Mouse (Mus musculus) left cerebral cortex, adult 2 months (tissue): ENCODE measurements around the gene Gaa. TPM values are rescaled to one million over a fixed set of nuclear protein-coding genes. Genes with fewer than 3 reads are reported as not detected.
A peak's percentile ranks its signal among the peaks of the same experiment; 100 is the strongest.
"Not testable (repeated sequence)": the region's sequence is repeated elsewhere in the genome, so short reads cannot be mapped to it uniquely, and the experiment has no call there.

Source experiments
- DNase-seq, 2 experiments: peaks; one replicate each; pipeline ENCODE4 v3.0.0; 2021 to 2022; ENCODE audit warnings: low spot score in 2 of 2, mixed read lengths in 1 of 2; ENCODE audit errors: extremely low spot score in 1 of 2
- H3K27ac ChIP-seq: fragments of 200-600 bp; 2 replicates; pipeline ENCODE4 v1.8.1; 2022
- H3K4me3 ChIP-seq: fragments of 200-600 bp; 2 replicates; pipeline ENCODE4 v1.8.1; 2022
- CTCF ChIP-seq: fragments of 200-600 bp; IDR thresholded peaks from 2 replicates; pipeline ENCODE4 v1.8.1; 2022; ENCODE audit warnings: antibody characterized with exemption, mild to moderate bottlenecking, moderate library complexity
- intact Hi-C: fragments of 180-260 bp; cut with DNase I; formaldehyde crosslinking; loops from one replicate; pipeline ENCODE4 v1.15.1; 2025
- total RNA-seq, 2 experiments: library from RNA; stranded (reverse); gene quantifications; 2 replicates each; pipeline ENCODE4 v1.2.3; 2021

Gene Gaa
- total RNA-seq, 2 experiments from 2014 or later, result 241 to 268 TPM

DNA sequence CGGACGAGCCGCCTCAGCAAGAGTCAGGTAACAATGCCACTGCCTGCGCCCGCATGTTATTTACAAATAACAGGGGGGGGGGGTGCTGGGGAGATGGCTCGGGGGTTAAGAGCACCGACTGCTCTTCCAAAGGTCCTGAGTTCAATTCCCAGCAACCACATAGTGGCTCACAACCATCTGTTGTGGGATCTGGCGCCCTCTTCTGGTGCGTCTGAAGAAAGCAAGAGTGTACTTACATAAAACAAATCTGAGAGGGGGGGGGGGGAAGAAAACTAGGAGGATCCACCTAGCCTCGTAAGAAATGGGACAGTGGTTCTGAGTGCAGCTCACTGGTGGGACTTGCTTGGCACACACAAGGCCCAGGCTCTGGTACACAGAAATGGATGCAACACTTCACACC is 32.9 kb upstream of the Gaa start:
- H3K4me3 ChIP-seq, result no peak overlapping the region
- no peak overlapping the region for H3K27ac ChIP-seq
- DNase-seq, result no peak
- TF ChIP-seq CTCF, result peak; percentile 8; the same call in 1 of the 2 replicates
- intact Hi-C loops, result no loop called here

DNA sequence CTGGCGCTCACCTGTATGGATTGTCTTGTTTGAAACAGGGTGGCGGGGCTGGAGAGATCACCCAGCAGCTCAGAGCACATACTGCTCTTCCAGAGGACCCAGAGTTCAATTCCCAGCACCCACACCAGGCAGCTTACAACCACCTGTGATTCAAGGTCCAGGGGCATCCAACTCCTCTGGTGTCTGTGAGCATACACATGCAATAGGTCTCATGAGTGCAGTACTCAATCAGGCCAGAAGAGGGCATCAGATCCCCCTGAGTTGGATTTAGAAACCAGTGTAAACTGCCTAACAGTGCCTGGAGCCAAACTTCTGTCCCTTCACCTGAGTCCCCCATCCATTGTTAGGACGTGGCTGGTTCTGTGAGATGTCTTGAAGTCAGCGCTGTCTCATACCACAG is 32.1 kb upstream of the Gaa start:
- peak; percentile 57 for TF ChIP-seq CTCF
- peak in 1 of 2 experiments; percentile 30 for DNase-seq
- intact Hi-C loops, result no loop called here
- Histone ChIP-seq H3K4me3 (no peak overlapping the region), H3K27ac (no peak overlapping the region)

DNA sequence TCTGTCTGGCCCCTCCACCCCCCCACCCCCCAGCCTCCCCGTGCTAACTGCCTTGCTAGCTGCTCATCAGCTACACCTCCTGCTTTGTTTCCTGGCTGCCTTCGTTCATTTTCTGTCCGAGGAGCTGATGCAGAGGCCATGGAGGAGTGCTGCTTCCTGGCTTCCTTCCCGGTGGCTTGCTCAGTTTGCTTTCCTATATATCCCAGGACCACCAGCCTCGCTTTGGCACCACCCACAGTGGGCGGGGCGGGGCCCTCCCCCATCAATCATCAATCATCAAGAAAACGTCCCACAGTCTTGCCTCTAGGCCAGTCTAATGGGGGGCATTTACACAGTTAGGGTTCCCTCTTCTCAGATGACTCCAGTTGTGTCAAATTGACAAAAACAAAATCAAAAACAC is 31.3 kb upstream of the Gaa start:
- Histone ChIP-seq H3K4me3 (no peak overlapping the region), H3K27ac (no peak overlapping the region)
- no peak for TF ChIP-seq CTCF
- no peak for DNase-seq
- intact Hi-C loops, result no loop called here

DNA sequence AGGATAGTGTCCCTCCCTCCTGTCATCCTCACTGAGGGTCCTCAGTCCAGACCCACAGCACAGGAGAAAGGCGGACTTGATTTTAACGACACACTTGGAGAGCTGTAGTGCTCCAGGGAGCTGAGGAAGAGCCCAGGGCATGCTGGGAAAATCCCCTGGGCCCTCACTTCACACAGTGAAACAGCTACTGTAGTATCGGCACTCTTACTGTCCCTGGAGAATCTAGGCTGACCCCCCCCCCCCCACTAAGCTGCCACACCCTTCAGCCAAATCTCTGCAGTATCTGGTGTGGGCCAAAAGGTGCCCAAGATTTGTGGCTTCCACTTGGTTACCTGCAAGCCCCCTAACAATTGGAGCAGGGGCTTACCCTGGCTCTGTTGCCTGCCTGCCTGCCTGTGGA is 30.7 kb upstream of the Gaa start:
- no peak for DNase-seq
- TF ChIP-seq CTCF, result no peak
- intact Hi-C loops, result no loop called here
- Histone ChIP-seq H3K27ac (no peak overlapping the region), H3K4me3 (no peak overlapping the region)

DNA sequence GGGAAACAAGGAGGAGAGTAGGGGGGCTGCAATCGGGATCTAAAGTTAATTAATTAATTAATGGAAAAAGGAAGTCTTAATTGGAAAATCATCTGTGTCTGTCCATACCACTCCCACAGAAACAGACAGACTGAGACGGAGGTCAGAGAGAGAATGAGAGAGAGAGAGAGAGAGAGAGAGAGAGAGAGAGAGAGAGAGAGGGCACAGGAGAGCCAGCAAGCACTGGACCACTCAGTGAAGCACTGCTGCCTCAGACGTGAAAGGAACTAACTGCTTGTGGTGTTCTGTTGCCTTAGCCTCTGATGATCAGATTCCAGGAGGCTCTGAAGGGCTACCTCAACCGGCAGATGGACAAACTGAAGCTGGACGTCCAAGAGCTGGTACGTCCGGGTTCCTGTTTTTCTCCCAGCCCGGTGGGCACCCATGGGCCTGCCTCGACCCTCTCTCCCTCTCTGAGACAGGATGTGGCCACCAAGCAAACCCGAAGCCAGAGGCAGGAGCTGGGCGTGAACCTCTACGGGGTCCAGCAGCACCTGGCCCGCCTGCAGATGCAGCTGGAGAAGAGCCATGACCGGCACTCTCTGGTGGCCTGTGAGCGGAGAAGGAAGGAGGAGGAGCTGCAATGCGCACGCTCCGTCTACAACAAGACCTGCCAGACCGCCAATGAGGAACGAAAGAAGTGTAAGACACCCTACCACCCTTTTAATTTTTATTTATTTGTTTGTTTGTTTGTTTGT is 30.0 kb upstream of the Gaa start:
- no peak for DNase-seq
- no peak overlapping the region for H3K27ac ChIP-seq
- intact Hi-C loops, result no loop called here
- no peak for TF ChIP-seq CTCF
- H3K4me3 ChIP-seq, result peak overlapping the region; percentile 17

DNA sequence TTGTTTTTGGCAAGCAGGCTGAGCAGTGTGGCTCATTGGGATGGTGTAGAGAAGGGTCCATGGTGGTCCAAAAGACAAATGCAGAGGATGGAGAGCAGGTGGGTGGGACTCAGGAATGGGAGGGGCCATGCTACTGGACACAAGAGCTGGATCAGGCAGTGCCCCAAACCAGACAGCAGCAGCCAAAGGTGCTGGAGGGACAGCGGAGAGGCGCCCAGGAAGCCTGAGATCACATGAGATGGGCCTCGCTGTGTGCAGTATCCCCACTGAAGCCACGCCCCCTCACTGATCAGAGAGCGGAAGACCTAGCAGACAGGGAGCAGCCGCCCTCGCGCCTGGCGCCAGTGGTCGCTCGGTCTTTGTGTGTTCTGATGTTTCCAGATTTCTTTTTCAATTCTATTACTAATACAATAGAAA is 29.4 kb upstream of the Gaa start:
- Histone ChIP-seq H3K27ac (no peak overlapping the region), H3K4me3 (peak overlapping the region; percentile 17)
- no peak for TF ChIP-seq CTCF
- DNase-seq, result no peak
- intact Hi-C loops, result no loop called here

DNA sequence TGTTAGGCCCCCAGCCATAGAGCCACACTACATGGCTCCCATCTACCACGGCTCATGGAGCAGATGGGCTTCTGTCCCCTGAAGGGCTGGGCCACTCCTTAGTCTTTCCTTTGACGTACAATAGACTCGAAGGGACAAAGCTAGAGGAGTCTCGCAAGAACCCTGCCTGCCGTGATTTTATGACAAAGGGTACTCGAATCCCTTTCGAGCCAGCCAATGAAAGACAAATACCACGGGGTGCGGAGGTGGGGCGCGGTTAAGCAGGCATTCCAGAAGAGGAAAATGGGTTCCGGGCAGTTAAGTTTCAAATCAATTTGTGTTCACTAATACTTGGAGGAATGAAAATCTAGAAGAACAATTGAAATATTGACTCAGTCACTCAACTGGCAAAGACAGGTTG is 28.2 kb upstream of the Gaa start:
- no peak overlapping the region for H3K27ac ChIP-seq
- no peak overlapping the region for H3K4me3 ChIP-seq
- DNase-seq, result no peak
- TF ChIP-seq CTCF, result no peak
- intact Hi-C loops, result no loop called here

DNA sequence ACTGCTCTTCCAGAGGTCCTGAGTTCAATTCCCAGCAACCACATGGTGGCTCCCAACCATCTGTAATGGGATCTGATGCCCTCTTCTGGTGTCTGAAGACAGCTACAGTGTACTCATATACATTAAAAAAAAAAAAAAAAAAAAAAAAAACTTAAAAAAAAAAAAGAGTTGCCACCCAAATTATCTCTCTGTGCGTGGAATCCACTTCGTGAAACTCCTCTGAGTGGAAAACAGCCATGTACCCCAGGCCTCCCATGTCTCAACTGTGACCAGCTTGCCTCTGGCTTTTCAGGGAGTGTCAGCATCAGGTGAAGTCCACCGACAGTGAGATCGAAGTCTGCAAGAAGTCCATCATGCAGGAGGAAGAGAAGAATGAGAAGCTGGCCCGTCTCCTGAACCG is 22.1 kb upstream of the Gaa start:
- H3K4me3 ChIP-seq, DNase-seq, intact Hi-C loops: not testable (repeated sequence)

DNA sequence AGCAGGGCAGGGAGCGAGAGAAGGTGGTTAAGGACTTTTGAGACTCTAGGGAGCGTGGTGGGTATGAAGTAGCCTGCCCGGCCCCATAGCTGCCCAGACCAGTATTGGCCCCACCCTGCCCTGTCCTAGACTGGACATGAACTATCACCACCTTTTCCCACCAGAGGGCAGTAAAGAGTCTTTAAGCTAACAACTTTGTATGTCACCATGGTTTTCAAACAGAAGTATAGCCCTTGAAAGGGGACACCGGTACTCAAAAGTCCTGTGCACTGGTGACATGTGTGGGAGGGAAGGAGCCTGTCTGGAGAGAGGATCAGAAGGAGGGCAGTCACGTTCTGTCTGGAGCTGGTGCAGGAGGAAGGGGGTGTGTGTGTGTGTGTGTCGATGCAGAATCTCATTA is 18.7 kb upstream of the Gaa start:
- TF ChIP-seq CTCF, result peak; percentile 66
- H3K4me3 ChIP-seq, result no peak overlapping the region
- no peak overlapping the region for H3K27ac ChIP-seq
- intact Hi-C loops, result loop anchor here (1.0 kb wide), 1 partner anchor 46 kb away; no protein-coding TSS in a partner anchor
- DNase-seq, result peak in 1 of 2 experiments; percentile 36

More for the DNA sequence above, 22.1 kb upstream of the Gaa start:
- not testable (repeated sequence) for H3K27ac ChIP-seq

DNA sequence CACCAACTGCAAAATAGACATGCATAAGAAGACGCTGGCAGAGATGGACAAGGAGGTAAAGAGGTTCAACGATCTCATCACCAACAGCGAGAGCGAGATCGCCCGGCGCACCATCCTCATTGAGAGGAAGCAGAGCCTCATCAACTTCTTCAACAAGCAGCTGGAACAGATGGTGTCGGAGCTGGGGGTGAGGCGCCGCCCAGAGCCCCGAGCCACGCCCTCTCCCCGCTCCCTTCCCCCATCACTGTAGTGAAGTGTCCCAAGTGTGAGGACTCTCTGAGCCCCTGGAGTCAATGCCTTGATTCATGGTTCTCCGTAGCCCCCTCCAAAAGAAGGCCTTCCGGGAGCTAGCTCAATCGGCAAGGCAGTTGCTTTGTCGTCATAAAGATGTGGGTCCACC is 16.7 kb upstream of the Gaa start:
- H3K4me3 ChIP-seq, result no peak overlapping the region
- no peak overlapping the region for H3K27ac ChIP-seq
- no peak for TF ChIP-seq CTCF
- intact Hi-C loops, result no loop called here
- DNase-seq, result no peak

DNA sequence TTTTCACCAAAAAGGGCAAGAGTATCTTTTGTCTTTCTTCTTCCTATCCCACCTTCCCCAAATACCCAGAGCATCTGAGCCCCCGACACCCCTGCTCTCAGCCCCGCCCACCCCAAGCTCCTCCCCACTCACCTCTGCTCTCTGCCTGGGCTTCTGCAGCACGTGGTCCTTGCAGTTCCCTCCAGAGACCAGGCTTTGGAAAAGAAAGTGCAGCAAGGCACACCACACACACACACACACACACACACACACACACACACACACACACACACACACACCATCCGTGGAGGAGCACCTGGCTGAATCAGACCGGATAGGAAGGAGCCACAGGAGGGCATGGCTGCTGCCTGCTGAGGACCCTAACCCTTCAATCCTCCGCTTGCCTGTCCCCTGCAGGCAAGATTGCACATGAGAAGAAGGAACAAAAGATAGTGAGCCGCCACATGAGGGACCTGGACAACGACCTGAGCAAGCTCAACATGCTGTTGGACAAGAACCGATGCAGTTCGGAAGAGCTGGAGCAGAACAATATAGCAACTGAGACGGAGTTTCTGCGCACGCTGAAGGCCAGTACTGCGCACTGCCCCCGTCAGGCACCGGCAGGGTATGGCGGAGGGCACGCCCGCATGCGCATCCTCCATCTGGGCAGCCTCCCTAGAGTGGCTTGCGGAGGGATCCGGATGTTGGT is 14.7 kb upstream of the Gaa start:
- Histone ChIP-seq H3K4me3 (no peak overlapping the region), H3K27ac (no peak overlapping the region)
- no peak for DNase-seq
- intact Hi-C loops, result no loop called here
- peak; percentile 60 for TF ChIP-seq CTCF

DNA sequence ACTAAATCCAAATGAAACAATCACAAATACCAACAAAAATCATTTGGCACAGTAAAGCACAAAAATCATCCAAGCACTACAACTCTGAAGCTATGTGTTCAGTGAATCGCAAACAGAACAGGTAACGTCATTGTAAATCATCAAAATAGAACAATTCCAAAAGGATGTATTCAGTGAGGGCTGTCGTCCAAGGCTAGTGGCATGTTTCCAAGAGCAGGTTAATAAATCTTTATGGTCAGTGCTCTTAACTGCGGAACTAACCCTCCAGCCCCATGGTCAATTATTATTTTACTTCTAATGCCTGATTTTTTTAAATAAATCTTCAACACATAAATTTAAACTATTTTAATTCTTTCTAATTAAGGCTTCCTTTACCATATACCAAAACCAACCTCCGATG is 11.1 kb upstream of the Gaa start:
- DNase-seq, intact Hi-C loops, H3K4me3 ChIP-seq, H3K27ac ChIP-seq: not testable (repeated sequence)

DNA sequence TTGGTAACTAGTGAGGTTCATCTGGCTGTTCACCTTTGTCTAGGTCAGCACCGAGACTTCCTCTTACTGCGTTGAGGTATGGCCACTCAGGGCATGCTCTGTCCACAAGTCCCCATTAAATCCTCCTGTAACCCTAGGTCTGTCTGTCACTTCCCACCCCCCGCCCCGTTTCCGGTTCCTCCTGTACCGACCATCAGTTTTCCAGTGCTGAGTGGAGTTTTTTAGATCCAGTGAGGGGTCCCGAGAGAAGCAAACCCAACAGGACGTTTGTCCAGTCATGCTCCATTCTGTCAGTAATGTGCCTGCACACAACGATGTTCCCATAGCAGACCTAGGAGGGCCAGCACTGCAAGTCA is 9.5 kb upstream of the Gaa start:
- Histone ChIP-seq H3K27ac (peak overlapping the region; percentile 86), H3K4me3 (peak overlapping the region; percentile 36)
- intact Hi-C loops, result no loop called here
- no peak for DNase-seq
- TF ChIP-seq CTCF, result no peak
